Mouse (Mus musculus): ENCODE data around the gene Prg2. TPM values are rescaled to one million over a fixed set of nuclear protein-coding genes. Genes with fewer than 3 reads are reported as not detected.

Gene Prg2
- polyA plus RNA-seq, 1 experiment from 2014 or later: not detected

DNA sequence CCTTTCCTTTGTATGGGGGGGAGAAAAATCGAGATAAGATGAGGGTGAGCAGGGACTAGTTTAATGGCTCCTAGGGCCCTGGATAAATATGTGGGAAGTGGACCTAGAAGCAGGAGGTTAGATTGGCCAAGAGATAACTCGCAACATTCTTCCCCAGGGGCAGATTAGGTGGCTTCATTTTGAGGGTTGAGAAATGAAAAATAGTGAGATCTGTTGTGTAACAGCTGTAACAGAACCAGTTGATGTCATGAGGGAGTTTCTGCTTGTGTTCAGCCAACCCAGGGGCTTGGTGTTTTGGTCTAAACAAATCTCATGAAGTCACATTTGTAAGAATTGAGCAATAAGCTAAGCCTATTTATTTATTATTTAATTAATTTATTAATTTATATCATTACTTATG is 38.9 kb upstream of the Prg2 start:
- no peaks in the 10 kb centered on the region for H3K9me3 ChIP-seq (ENCODE audit: low read length)
- no peak overlapping the region for H3K9ac ChIP-seq (replicated peaks; ENCODE audit: low read length)
- 66% methylated on average over 2 of the region's 2 CpGs for WGBS
- H3K36me3 ChIP-seq (ENCODE audit: insufficient read depth, low read length): peaks cover 12% of the 10 kb centered on the region
- no peak overlapping the region for H3K4me2 ChIP-seq (replicated peaks; ENCODE audit: low read depth, low read length)
- no peak for ATAC-seq (ENCODE audit: low FRiP score, low TSS enrichment)
- no peaks in the 10 kb centered on the region for H3K27me3 ChIP-seq (ENCODE audit: insufficient read depth, low read length)
- H3K4me1 ChIP-seq (ENCODE audit: insufficient read depth, low read length): peaks cover 19% of the 10 kb centered on the region
- H3K4me3 ChIP-seq (ENCODE audit: low read length): no peak overlapping the region
- no peak overlapping the region for H3K27ac ChIP-seq (ENCODE audit: low read length)

DNA sequence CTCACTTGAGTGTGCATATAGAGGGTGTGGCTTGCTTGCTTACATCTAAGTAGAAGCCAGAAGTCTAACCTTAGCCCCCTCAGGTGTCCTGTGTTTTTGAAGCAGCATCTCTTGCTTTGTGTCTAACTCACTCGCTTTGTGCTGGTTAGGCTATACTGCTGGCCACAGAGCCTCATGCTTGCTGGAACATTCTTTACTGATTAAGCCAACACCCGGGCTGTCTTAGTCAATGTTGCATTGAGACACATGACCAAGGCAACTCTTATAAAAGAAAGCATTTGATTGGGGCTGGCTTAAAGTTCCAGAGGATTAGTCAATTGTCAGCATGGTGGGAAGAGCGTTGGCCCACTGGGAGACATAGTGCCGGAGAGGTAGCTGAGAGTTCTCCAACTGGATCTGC is 38.5 kb upstream of the Prg2 start:
- Histone ChIP-seq H3K36me3 (ENCODE audit: insufficient read depth, low read length) (peaks cover 16% of the 10 kb centered on the region), H3K9ac (replicated peaks; ENCODE audit: low read length) (no peak overlapping the region), H3K4me3 (ENCODE audit: low read length) (no peak overlapping the region), H3K4me2 (replicated peaks; ENCODE audit: low read depth, low read length) (no peak overlapping the region), H3K27ac (ENCODE audit: low read length) (no peak overlapping the region), H3K4me1 (ENCODE audit: insufficient read depth, low read length) (peaks cover 19% of the 10 kb centered on the region), H3K9me3 (ENCODE audit: low read length) (no peaks in the 10 kb centered on the region), H3K27me3 (ENCODE audit: insufficient read depth, low read length) (no peaks in the 10 kb centered on the region)
- WGBS: 93% methylated on average over 4 of the region's 4 CpGs
- no peak for ATAC-seq (ENCODE audit: low FRiP score, low TSS enrichment)

DNA sequence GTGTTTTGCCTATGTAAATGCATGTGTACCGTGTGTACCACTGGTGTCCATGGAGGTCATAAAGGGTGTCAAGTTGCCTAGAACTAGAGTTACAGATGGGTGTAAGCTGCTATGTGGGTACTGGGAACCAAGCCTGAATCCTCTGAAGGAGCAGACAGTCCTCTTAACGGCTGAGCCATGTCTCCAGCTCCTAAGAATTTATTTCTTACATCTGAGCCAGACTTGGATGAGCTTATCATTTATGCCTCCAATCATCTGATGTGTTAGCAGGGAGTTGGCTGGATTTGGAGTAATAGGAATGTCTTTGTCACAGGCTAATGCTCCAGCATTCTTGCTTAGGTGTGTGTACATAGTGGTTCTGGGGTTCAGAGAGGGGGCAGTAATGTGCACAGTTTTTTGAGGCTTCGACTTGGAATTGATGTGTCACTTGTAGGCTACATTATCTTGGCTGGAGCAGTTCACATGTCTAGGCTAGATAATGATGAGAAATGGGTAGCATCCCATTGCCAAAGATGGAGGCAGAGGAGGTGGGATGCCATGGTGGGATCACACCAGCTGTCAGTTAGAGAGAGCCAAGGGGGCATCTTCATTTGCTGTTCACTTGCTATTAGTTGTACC is 33.0 kb upstream of the Prg2 start:
- H3K4me1 ChIP-seq (ENCODE audit: insufficient read depth, low read length): no peaks in the 10 kb centered on the region
- no peak overlapping the region for H3K27ac ChIP-seq (ENCODE audit: low read length)
- peaks cover 51% of the 10 kb centered on the region for H3K36me3 ChIP-seq (ENCODE audit: insufficient read depth, low read length)
- H3K9ac ChIP-seq (replicated peaks; ENCODE audit: low read length): no peak overlapping the region
- no peaks in the 10 kb centered on the region for H3K27me3 ChIP-seq (ENCODE audit: insufficient read depth, low read length)
- ATAC-seq (ENCODE audit: low FRiP score, low TSS enrichment): no peak
- H3K9me3 ChIP-seq (ENCODE audit: low read length): no peaks in the 10 kb centered on the region
- 82% methylated on average over 3 of the region's 3 CpGs for WGBS
- no peak overlapping the region for H3K4me3 ChIP-seq (ENCODE audit: low read length)
- H3K4me2 ChIP-seq (replicated peaks; ENCODE audit: low read depth, low read length): no peak overlapping the region

DNA sequence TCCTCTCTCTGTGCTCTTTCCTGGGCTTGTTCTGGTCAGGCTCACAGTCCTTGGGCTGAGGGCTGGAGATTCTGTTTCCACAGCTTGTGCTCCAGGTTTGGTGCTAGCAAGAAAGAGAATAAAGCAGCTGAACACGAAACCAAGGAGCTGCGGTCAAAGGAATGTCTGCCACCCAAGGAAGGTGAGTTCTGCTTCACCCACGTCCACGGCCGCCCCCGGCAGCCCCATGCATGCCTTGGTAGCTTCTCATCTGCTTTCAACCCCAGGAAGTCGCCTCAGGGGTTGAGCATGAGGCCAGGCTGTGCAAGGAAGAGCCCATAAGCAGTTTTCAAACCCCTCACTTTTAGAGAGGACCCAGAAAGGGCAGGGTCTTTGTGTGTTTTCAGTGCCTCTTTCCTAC is 32.0 kb upstream of the Prg2 start:
- Histone ChIP-seq H3K4me2 (replicated peaks; ENCODE audit: low read depth, low read length) (no peak overlapping the region), H3K4me1 (ENCODE audit: insufficient read depth, low read length) (no peaks in the 10 kb centered on the region), H3K9ac (replicated peaks; ENCODE audit: low read length) (no peak overlapping the region), H3K4me3 (ENCODE audit: low read length) (no peak overlapping the region), H3K9me3 (ENCODE audit: low read length) (no peaks in the 10 kb centered on the region), H3K36me3 (ENCODE audit: insufficient read depth, low read length) (peaks cover 54% of the 10 kb centered on the region), H3K27me3 (ENCODE audit: insufficient read depth, low read length) (no peaks in the 10 kb centered on the region), H3K27ac (ENCODE audit: low read length) (no peak overlapping the region)
- no peak for ATAC-seq (ENCODE audit: low FRiP score, low TSS enrichment)
- 90% methylated on average over 7 of the region's 7 CpGs for WGBS

DNA sequence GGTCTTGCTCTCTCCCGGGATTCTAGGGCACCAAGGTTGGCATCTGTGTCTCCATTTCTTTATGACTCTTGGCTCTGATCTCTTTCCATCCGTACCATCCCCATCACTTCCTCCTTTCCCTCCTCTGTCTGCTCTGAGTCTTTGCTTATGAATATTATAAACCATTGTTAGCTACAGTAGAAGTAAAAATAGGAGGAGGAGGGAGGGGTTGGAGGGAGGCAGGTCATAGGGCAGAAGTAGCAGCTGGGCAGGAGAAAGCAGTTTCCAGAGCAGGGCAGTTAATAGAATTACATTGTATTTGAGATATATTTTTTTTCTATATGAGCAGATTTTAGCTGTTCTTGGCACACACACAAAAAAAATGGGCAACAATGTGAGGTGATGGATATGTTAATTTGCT is 31.5 kb upstream of the Prg2 start:
- Histone ChIP-seq H3K4me2 (replicated peaks; ENCODE audit: low read depth, low read length) (no peak overlapping the region), H3K27ac (ENCODE audit: low read length) (no peak overlapping the region), H3K9ac (replicated peaks; ENCODE audit: low read length) (no peak overlapping the region), H3K9me3 (ENCODE audit: low read length) (no peaks in the 10 kb centered on the region), H3K4me1 (ENCODE audit: insufficient read depth, low read length) (no peaks in the 10 kb centered on the region), H3K27me3 (ENCODE audit: insufficient read depth, low read length) (no peaks in the 10 kb centered on the region), H3K4me3 (ENCODE audit: low read length) (no peak overlapping the region), H3K36me3 (ENCODE audit: insufficient read depth, low read length) (peaks cover 58% of the 10 kb centered on the region)
- no peak for ATAC-seq (ENCODE audit: low FRiP score, low TSS enrichment)
- WGBS: 91% methylated on average over 2 of the region's 2 CpGs

DNA sequence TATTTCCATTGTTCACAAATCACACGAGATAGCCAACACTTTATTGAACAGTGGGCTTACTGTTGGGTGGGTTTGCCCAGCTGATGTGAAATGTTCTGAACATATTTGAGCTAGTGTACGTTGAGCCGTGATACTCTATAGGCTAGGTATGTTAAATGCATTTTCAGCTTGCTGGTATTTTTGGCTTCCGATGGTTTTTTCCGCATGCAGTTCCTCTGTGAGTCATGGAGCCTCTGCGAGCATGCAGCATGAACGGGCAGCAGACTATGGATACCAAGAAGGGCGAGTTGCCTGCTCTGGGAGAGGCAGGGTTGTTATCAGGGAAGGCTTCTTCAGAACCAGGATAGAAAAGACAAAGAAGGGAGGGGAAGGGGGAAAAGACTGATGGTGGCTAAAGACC is 29.2 kb upstream of the Prg2 start:
- H3K4me2 ChIP-seq (replicated peaks; ENCODE audit: low read depth, low read length): no peak overlapping the region
- H3K27me3 ChIP-seq (ENCODE audit: insufficient read depth, low read length): no peaks in the 10 kb centered on the region
- no peak overlapping the region for H3K27ac ChIP-seq (ENCODE audit: low read length)
- no peaks in the 10 kb centered on the region for H3K4me1 ChIP-seq (ENCODE audit: insufficient read depth, low read length)
- WGBS: 92% methylated on average over 8 of the region's 8 CpGs
- no peaks in the 10 kb centered on the region for H3K9me3 ChIP-seq (ENCODE audit: low read length)
- H3K9ac ChIP-seq (replicated peaks; ENCODE audit: low read length): no peak overlapping the region
- no peak overlapping the region for H3K4me3 ChIP-seq (ENCODE audit: low read length)
- peaks cover 65% of the 10 kb centered on the region for H3K36me3 ChIP-seq (ENCODE audit: insufficient read depth, low read length)
- no peak for ATAC-seq (ENCODE audit: low FRiP score, low TSS enrichment)

DNA sequence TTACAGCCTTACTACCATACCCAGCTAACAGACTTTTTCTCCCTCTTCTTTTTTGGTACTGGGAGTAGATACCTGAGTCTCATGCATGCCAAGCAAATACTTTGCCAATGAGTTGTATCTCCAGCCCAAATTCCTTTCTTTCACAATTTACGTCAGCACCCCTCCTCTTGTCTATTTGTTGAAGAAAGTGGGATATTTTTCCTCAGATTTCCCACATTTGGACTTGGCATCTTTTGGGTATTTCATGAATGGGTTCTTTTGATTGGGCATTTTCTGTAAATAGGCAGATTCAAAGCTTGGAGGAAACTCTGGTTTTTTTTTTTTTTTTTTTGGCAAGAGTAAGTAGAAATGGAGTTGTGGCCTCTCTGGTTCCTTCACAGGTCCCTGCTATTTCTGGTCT is 28.0 kb upstream of the Prg2 start:
- Histone ChIP-seq H3K9me3 (ENCODE audit: low read length) (no peaks in the 10 kb centered on the region), H3K27ac (ENCODE audit: low read length) (no peak overlapping the region), H3K4me1 (ENCODE audit: insufficient read depth, low read length) (no peaks in the 10 kb centered on the region), H3K27me3 (ENCODE audit: insufficient read depth, low read length) (no peaks in the 10 kb centered on the region), H3K9ac (replicated peaks; ENCODE audit: low read length) (no peak overlapping the region), H3K36me3 (ENCODE audit: insufficient read depth, low read length) (peaks cover 63% of the 10 kb centered on the region), H3K4me2 (replicated peaks; ENCODE audit: low read depth, low read length) (no peak overlapping the region), H3K4me3 (ENCODE audit: low read length) (no peak overlapping the region)
- WGBS: 89% methylated on average over 1 of the region's 1 CpGs
- ATAC-seq (ENCODE audit: low FRiP score, low TSS enrichment): no peak

DNA sequence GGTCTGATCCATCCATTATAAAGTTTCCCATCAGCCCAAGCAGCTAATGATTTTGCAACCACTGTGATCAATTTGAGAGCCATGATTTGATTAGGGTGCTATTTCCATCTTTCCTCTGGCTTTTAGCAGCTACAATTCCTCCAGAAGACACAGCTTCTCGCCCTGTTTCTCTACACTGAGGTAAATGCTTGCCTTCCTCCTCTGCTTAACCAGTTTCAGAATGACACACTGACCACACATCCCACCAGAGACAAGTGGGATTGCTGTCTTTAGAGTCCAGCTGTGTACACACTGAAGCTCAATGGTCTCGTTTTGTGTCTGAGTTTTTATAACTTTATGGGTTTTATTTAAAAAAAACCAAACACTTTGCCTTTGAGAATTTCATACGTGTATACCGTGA is 27.6 kb upstream of the Prg2 start:
- Histone ChIP-seq H3K4me2 (replicated peaks; ENCODE audit: low read depth, low read length) (no peak overlapping the region), H3K27me3 (ENCODE audit: insufficient read depth, low read length) (no peaks in the 10 kb centered on the region), H3K4me3 (ENCODE audit: low read length) (no peak overlapping the region), H3K4me1 (ENCODE audit: insufficient read depth, low read length) (no peaks in the 10 kb centered on the region), H3K9ac (replicated peaks; ENCODE audit: low read length) (no peak overlapping the region), H3K9me3 (ENCODE audit: low read length) (no peaks in the 10 kb centered on the region), H3K27ac (ENCODE audit: low read length) (no peak overlapping the region), H3K36me3 (ENCODE audit: insufficient read depth, low read length) (peaks cover 64% of the 10 kb centered on the region)
- ATAC-seq (ENCODE audit: low FRiP score, low TSS enrichment): no peak
- WGBS: 76% methylated on average over 4 of the region's 4 CpGs

DNA sequence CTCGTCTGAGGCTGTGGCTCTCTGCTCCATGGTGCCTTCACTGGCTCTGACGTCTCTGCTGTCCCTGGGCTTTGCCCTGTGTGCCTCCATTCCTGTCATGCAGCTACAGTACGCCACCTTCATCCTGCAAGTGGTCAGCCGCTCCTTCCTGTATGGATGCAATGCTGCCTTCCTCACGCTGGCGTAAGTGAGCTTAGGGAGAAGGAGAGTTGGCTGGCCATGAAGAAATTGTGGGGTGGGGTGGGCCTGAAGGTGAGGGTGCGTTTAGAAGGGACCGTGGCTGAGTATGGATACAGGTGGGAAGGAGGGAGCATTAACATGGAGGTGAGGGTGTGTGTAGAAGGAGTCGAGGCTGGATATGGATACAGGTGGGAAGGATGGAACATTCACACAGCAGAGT is 24.8 kb upstream of the Prg2 start:
- ATAC-seq (ENCODE audit: low FRiP score, low TSS enrichment): no peak
- H3K36me3 ChIP-seq (ENCODE audit: insufficient read depth, low read length): peaks cover 59% of the 10 kb centered on the region
- H3K27ac ChIP-seq (ENCODE audit: low read length): no peak overlapping the region
- H3K9ac ChIP-seq (replicated peaks; ENCODE audit: low read length): no peak overlapping the region
- WGBS: 91% methylated on average over 9 of the region's 9 CpGs
- no peaks in the 10 kb centered on the region for H3K9me3 ChIP-seq (ENCODE audit: low read length)
- no peak overlapping the region for H3K4me2 ChIP-seq (replicated peaks; ENCODE audit: low read depth, low read length)
- no peaks in the 10 kb centered on the region for H3K27me3 ChIP-seq (ENCODE audit: insufficient read depth, low read length)
- H3K4me3 ChIP-seq (ENCODE audit: low read length): no peak overlapping the region
- no peaks in the 10 kb centered on the region for H3K4me1 ChIP-seq (ENCODE audit: insufficient read depth, low read length)

DNA sequence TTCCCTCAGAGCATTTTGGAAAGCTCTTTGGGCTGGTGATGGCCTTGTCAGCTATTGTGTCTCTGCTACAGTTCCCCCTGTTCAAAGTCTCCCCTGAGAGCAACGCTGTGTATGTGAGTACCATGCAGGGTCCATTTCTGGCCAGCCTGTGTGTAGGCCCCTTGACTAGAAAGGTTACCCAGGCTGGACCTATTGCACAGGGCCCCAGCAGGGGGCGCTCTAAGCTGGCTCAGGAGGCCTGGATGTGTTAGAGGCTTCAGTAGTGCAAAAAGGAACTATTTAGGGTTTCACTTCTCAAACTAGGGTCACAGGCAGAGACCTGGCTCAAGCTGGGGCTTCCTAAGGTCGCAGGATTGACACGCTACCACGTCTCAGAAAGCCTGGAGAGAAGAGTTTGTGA is 24.0 kb upstream of the Prg2 start:
- Histone ChIP-seq H3K36me3 (ENCODE audit: insufficient read depth, low read length) (peaks cover 51% of the 10 kb centered on the region), H3K4me1 (ENCODE audit: insufficient read depth, low read length) (no peaks in the 10 kb centered on the region), H3K9ac (replicated peaks; ENCODE audit: low read length) (no peak overlapping the region), H3K27ac (ENCODE audit: low read length) (no peak overlapping the region), H3K4me3 (ENCODE audit: low read length) (no peak overlapping the region), H3K4me2 (replicated peaks; ENCODE audit: low read depth, low read length) (no peak overlapping the region), H3K9me3 (ENCODE audit: low read length) (no peaks in the 10 kb centered on the region), H3K27me3 (ENCODE audit: insufficient read depth, low read length) (no peaks in the 10 kb centered on the region)
- WGBS: 62% methylated on average over 5 of the region's 5 CpGs
- peak; percentile 57; the same call in 1 of the 2 replicates for ATAC-seq (ENCODE audit: low FRiP score, low TSS enrichment)

Measured in kidney, embryonic 16.5 days (tissue).